Mouse (Mus musculus) small intestine, adult 2 months (tissue): Measurements from ENCODE around the gene Babam1.

Source experiments
- CTCF ChIP-seq: fragments of 200-500 bp; IDR thresholded peaks from 2 replicates; pipeline ENCODE4 v1.5.1; 2012; ENCODE audit warnings: low read depth, mild to moderate bottlenecking, control low read depth, inconsistent platforms, low read length, moderate library complexity, mixed read lengths; ENCODE audit not compliant: insufficient replicate concordance, insufficient read length; ENCODE audit errors: extremely low read depth
- POLR2A ChIP-seq: fragments of 200-500 bp; IDR thresholded peaks from 2 replicates; pipeline ENCODE4 v1.6.1; 2012; ENCODE audit warnings: low read depth, mild to moderate bottlenecking, control low read depth, inconsistent platforms, low read length, moderate library complexity

GRCm38 (mm10) chr8:71404951-71405351, 8.3 kb downstream of the Babam1 start:
- TF ChIP-seq POLR2A (no peak), CTCF (no peak)
